Mouse (Mus musculus): ENCODE measurements around the gene Cd59a. TPM values are rescaled to one million over a fixed set of nuclear protein-coding genes. Genes with fewer than 3 reads are reported as not detected.
"Not testable (repeated sequence)": the region's sequence is repeated elsewhere in the genome, so short reads cannot be mapped to it uniquely, and the experiment has no call there.

Gene Cd59a
- 10 to 100 TPM; 46.8 to 57.9 TPM for total RNA-seq (2021)
- long read RNA-seq, experiment 1, transcript Cd59a-201 (4 exons, 1,691 nt): major isoform, 77 of 88 reads
- long read RNA-seq, experiment 1, partial matches to known transcripts: 0 of 88 reads
- long read RNA-seq, experiment 1, other reads (novel, unspliced or antisense): 10 of 88 reads
- long read RNA-seq, experiment 2, transcript Cd59a-201 (4 exons, 1,691 nt): major isoform, 46 of 52 reads
- long read RNA-seq, experiment 2, partial matches to known transcripts: 1 of 52 reads
- long read RNA-seq, experiment 2, other reads (novel, unspliced or antisense): 4 of 52 reads

GRCm38 (mm10) chr2:104095741-104096213 lies at the start of gene Cd59a:
Gene Cd59a (plus strand): TSS chr2:104095801.
- peak; percentile 93 for DNase-seq

GRCm38 (mm10) chr2:104058381-104058780 lies 37.2 kb upstream of the Cd59a start:
- DNase-seq: no peak

DNA sequence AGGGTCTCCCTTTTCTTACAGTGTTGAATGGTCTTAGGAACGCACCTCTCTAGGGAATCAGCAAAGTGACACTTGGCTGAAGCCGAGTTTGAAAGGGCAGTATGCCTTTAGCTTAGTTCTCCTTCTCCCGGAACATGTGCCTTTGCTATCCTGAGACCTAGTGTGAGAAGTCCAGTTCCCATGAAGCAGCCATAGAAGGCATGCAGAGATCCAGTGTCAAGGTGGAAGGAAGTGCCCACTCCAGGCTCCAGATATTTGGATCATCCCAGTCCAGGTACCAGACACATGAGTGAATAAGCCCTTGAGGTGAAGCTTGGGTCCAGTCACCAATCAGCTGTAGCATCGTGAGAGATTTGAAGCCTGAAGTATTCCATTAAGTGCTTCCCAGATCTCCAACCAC lies 36.6 kb upstream of the Cd59a start:
- no peak for DNase-seq

DNA sequence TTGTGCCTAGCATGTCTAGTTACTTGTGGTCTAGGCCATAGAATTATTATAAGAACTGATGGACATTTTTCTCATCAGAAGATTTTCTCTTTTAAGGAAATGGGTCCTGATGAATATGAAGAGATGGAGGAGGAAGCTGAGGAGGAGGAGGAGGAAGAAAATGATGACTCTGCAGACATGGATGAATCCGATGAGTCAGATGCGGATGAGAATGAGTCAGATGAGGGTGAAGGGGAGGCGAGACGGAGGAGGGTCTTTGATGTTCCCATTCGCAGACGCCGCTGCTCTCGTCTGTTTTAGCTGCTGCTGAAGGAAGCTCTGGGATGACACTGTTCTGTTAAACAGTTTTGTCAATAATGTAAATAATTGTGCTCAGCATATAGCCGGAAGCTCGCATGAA lies 35.8 kb upstream of the Cd59a start:
- no peak for DNase-seq

GRCm38 (mm10) chr2:104060996-104061395 lies 34.6 kb upstream of the Cd59a start:
- no peak for DNase-seq

- DNase-seq: no peak
These were observed 32.9 kb upstream of the Cd59a start for GRCm38 (mm10) chr2:104062665-104063064.

- DNase-seq: no peak
These were observed 31.4 kb upstream of the Cd59a start for GRCm38 (mm10) chr2:104064152-104064551.

- not testable (repeated sequence) for DNase-seq
These were observed 30.1 kb upstream of the Cd59a start, which contains the start of gene Gm10912 for GRCm38 (mm10) chr2:104065526-104065925. Gene Gm10912 (plus strand): TSS chr2:104065826.

- not testable (repeated sequence) for DNase-seq
These were observed 27.2 kb upstream of the Cd59a start, which contains the start of gene Gm10799 for GRCm38 (mm10) chr2:104068450-104068849. Gene Gm10799 (minus strand): TSS chr2:104068550.

GRCm38 (mm10) chr2:104069704-104070185 lies 25.9 kb upstream of the Cd59a start, which contains the start of gene Cd59b:
Gene Cd59b (plus strand): TSS chr2:104069849.
- DNase-seq: peak; percentile 61 to 66

DNA sequence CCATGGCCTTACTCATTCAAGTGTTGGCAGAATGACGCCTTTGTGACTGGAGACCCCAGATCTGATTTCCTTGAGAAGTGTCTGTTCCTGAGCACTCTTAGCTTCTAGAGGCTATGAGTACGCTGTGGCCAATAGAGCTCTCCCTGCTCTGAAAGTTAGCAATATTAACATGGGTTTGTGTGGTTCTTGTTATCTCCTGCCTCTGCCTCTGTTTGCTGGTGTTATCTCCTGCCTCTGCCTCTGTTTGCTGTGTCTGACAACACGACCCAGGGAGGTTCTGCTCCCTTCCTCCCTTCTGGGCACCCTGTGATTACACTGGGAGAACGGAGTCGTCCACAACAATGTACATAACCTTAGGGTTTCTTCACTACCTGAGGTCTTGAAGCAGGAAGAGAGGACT lies 17.3 kb upstream of the Cd59a start:
- not testable (repeated sequence) for DNase-seq

- not testable (repeated sequence) for DNase-seq
These were observed 14.1 kb upstream of the Cd59a start for GRCm38 (mm10) chr2:104081436-104082050.

DNA sequence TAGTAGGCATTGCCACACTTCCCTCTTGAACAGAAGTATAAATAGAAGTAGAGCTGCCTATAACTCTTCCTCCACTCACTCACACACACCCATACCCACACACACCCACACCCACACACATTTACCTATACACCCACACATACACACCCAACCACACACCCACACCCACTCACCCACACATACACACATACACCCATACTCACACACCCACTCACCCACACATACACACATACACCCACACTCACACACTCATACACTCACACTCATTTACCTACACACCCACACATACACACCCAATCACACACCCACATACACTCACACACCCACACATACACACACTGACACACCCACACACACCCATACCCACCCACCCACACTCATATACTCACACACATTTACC lies 13.1 kb upstream of the Cd59a start:
- no peak for DNase-seq

GRCm38 (mm10) chr2:104084027-104084426 lies 11.6 kb upstream of the Cd59a start:
- not testable (repeated sequence) for DNase-seq

- DNase-seq: not testable (repeated sequence)
These were observed 8.0 kb upstream of the Cd59a start for GRCm38 (mm10) chr2:104087562-104087961.

DNA sequence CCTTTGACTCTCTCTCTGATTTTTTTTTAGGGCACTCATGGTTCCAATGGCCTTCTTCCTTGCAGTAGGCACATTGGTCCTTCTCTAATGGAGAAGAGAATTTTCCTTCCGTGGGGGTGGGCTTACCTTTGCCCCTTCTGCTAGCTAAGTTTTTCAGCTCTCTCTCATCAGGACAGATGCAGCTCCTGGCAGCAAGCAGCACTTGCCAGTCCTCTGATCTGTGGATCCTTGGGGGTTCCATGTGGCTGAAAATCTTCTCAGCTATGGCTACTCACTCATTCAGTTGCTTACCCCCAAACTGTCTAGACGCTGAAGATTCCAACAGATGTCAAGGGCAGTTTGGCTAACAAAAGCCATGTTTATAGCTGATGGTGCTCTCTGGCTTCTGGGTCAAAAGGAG lies 2.3 kb upstream of the Cd59a start:
- no peak for DNase-seq

- no peak for DNase-seq
These were observed 655 bp downstream of the Cd59a start for GRCm38 (mm10) chr2:104096256-104096655.

DNA sequence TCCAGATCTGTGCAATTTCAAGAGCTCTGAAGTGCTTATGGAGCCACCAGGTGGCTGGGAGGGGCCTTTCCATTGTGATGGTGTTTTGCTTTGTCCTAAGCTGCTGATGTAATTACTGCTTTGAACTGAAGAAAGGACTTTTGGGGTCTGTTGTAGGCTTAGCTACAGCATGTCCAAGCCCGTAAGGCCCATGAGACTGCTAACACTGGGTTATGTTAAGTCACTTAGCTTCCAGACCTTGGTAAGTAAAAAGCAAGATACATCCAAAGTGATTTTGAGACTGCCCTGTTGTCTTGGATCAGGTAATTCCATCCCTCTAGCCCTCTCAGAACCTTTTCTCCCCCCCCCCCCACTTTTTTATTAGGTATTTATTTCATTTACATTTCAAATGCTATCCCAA lies 1.2 kb downstream of the Cd59a start:
- DNase-seq: not testable (repeated sequence)

- DNase-seq: not testable (repeated sequence)
These were observed 1.8 kb downstream of the Cd59a start for GRCm38 (mm10) chr2:104097396-104097795.

DNA sequence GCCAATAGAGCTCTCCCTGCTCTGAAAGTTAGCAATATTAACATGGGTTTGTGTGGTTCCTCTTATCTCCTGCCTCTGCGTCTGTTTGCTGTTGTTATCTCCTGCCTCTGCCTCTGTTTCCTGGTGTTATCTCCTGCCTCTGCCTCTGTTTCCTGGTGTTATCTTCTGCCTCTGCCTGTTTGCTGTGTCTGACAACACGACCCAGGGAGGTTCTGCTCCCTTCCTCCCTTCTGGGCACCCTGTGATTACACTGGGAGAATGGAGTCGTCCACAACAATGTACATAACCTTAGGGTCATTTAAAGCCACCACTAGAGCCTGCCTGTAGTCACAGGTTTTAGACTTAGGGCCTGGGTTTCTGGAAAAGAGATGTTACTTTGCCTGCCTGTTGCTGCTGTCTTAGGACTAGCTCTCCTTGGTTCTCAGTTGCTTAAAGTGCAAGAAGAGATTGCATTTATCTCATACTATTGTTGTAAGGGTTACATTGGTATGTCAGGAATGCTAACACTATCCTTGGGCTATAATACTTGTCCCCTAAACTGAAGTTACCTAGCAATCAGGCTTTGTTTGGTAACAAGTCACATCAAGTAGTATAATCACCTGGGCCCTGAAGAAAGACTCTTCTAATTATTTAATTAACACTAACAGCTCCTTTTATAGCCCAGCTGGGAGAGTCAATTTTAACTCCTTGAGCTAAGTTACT lies 3.1 kb downstream of the Cd59a start:
- no peak for DNase-seq

DNA sequence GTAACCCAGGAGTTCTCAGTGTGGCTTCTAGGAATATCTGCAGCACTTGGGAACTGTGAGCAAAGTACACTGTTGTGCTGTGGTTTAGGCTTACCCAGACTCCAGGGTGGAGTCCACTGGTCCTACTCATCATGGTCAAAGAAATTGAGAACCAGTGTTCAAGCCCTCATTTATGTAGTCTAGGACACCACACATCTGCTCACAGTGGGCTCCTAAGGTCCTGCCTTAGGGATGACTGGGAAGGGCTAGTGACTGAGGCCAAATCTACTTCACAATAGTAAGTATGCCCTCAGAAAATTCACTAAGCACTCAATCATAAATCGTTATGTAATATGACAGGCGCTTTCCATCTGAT lies 3.6 kb downstream of the Cd59a start:
- DNase-seq: no peak

DNA sequence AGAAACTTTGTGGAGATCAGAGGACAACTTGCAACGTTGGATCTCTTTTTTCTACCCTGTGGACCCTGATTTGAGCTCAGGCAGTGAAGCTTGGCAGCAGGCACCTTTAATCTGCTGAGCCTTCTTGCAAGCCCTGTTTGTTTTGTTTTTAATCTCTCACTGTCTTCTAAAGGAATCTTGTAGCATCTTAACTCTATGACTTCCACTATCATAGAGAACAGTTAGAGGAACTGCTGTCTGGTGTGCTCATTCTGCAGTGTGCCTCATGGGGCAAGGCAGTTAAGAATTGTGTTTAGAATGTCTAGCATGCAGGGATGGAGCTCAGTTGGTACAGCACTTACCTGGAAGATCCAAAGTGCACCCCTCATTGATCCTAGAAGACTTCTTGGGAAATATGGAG lies 4.3 kb downstream of the Cd59a start:
- DNase-seq: no peak

DNA sequence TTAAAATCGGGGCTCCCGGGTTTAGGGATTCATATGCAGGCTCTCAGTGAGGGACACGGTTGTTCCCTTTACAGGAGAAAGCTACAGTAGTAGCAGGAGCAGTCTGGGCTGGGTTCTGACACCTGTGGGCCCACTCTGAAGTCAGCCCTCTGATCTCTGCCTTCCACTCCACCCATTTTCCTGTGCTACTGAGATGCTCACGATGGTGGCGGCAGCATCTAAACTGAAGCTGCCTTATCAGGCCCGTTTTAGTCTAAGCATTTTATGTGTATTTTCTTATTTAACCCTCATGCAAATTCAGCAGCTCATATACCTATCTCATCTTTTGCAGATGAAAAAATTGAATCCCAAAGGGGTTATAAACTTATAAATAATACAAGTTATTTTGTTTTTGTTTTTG lies 9.2 kb downstream of the Cd59a start:
- DNase-seq: no peak

Measured in heart, adult 18-20 months (tissue).